Mouse (Mus musculus) bone marrow macrophage, adult 2 months (primary cell): ENCODE results near the gene Galnt6. TPM values are rescaled to one million over a fixed set of nuclear protein-coding genes. Genes with fewer than 3 reads are reported as not detected.

ENCODE experiments used
- H3K27ac ChIP-seq: 2 replicates; pipeline ENCODE4 v1.5.1; 2012; ENCODE audit warnings: low read depth, low read length; ENCODE audit not compliant: insufficient read depth
- H3K4me1 ChIP-seq: 2 replicates; pipeline ENCODE4 v1.6.1; 2012; ENCODE audit warnings: low read length; ENCODE audit not compliant: control insufficient read depth, insufficient read depth
- H3K4me3 ChIP-seq: 2 replicates; pipeline ENCODE4 v1.5.1; 2012; ENCODE audit warnings: mild to moderate bottlenecking, low read length, moderate library complexity; ENCODE audit not compliant: insufficient read depth
- CTCF ChIP-seq: IDR thresholded peaks from 2 replicates; pipeline ENCODE4 v1.5.1; 2012; ENCODE audit warnings: low read depth, mild to moderate bottlenecking, low read length, moderate library complexity
- POLR2A ChIP-seq: IDR thresholded peaks from 2 replicates; pipeline ENCODE4 v1.6.1; 2012; ENCODE audit warnings: mild to moderate bottlenecking, low read depth, low read length, borderline replicate concordance
- polyA plus RNA-seq: library from polyadenylated mRNA; stranded (reverse); fragments of >200 nt; gene quantifications from 2 replicates; pipeline ENCODE4 v1.2.4, GENCODE M21; 2012; ENCODE audit not compliant: missing spikeins, insufficient read depth, insufficient read length

Galnt6 gene
- polyA plus RNA-seq, 1 experiment, result 14.9 TPM

GRCm38 (mm10) chr15:100735953-100736300, 6.8 kb upstream of the Galnt6 start:
- Histone ChIP-seq H3K27ac (no peak overlapping the region), H3K4me1 (peaks cover 39% of the 10 kb centered on the region), H3K4me3 (no peak overlapping the region)
- TF ChIP-seq CTCF (no peak), POLR2A (no peak)

GRCm38 (mm10) chr15:100735095-100735952, 6.1 kb upstream of the Galnt6 start:
- Histone ChIP-seq H3K27ac (no peak overlapping the region), H3K4me3 (no peak overlapping the region), H3K4me1 (peaks cover 39% of the 10 kb centered on the region)
- TF ChIP-seq POLR2A, result no peak
- no peak for TF ChIP-seq CTCF

GRCm38 (mm10) chr15:100732580-100732979, 3.4 kb upstream of the Galnt6 start:
- Histone ChIP-seq H3K27ac (peak overlapping the region; percentile 54), H3K4me1 (peaks cover 38% of the 10 kb centered on the region), H3K4me3 (peak overlapping the region; percentile 15; the same call in 1 of the 2 replicates)
- no peak for TF ChIP-seq POLR2A
- TF ChIP-seq CTCF, result no peak

- peaks cover 34% of the 10 kb centered on the region for H3K4me1 ChIP-seq
- H3K4me3 ChIP-seq, result no peak overlapping the region
- TF ChIP-seq POLR2A (no peak), CTCF (no peak)
- no peak overlapping the region for H3K27ac ChIP-seq
These were observed 1.9 kb upstream of the Galnt6 start for GRCm38 (mm10) chr15:100731081-100731480.

GRCm38 (mm10) chr15:100728586-100728985, 590 bp downstream of the Galnt6 start:
- peaks cover 30% of the 10 kb centered on the region for H3K4me1 ChIP-seq
- peak overlapping the region; percentile 76 for H3K27ac ChIP-seq
- TF ChIP-seq POLR2A (no peak), CTCF (no peak; the same call in 1 of the 2 replicates)
- H3K4me3 ChIP-seq, result peak overlapping the region; percentile 78

- peak overlapping the region; percentile 78 for H3K4me3 ChIP-seq
- H3K4me1 ChIP-seq, result peaks cover 23% of the 10 kb centered on the region
- peak overlapping the region; percentile 76; the same call in 1 of the 2 replicates for H3K27ac ChIP-seq
- TF ChIP-seq POLR2A (no peak), CTCF (no peak)
These were observed 1.3 kb downstream of the Galnt6 start for GRCm38 (mm10) chr15:100727834-100728233.

GRCm38 (mm10) chr15:100726721-100727120, 2.5 kb downstream of the Galnt6 start:
- H3K4me1 ChIP-seq, result peaks cover 22% of the 10 kb centered on the region
- no peak overlapping the region for H3K27ac ChIP-seq
- H3K4me3 ChIP-seq, result no peak overlapping the region
- TF ChIP-seq POLR2A, result no peak
- TF ChIP-seq CTCF, result no peak

- Histone ChIP-seq H3K27ac (no peak overlapping the region), H3K4me1 (peaks cover 25% of the 10 kb centered on the region), H3K4me3 (no peak overlapping the region)
- TF ChIP-seq CTCF (no peak), POLR2A (no peak)
These were observed 5.7 kb downstream of the Galnt6 start for GRCm38 (mm10) chr15:100723505-100723904.

- no peak overlapping the region for H3K27ac ChIP-seq
- TF ChIP-seq POLR2A (no peak), CTCF (no peak)
- H3K4me1 ChIP-seq, result peaks cover 22% of the 10 kb centered on the region
- H3K4me3 ChIP-seq, result no peak overlapping the region
These were observed 6.6 kb downstream of the Galnt6 start for GRCm38 (mm10) chr15:100722564-100722963.

GRCm38 (mm10) chr15:100722026-100722425, 7.2 kb downstream of the Galnt6 start:
- Histone ChIP-seq H3K4me3 (no peak overlapping the region), H3K27ac (no peak overlapping the region), H3K4me1 (peaks cover 16% of the 10 kb centered on the region)
- TF ChIP-seq CTCF, result no peak
- no peak for TF ChIP-seq POLR2A
